Mouse (Mus musculus) left cerebral cortex, adult 2 months (tissue): Measurements from ENCODE around the gene Nxnl1. TPM values are rescaled to one million over a fixed set of nuclear protein-coding genes. Genes with fewer than 3 reads are reported as not detected.
A peak's percentile ranks its signal among the peaks of the same experiment; 100 is the strongest.
"Not testable (repeated sequence)": the region's sequence is repeated elsewhere in the genome, so short reads cannot be mapped to it uniquely, and the experiment has no call there.

Source experiments
- DNase-seq, 2 experiments: peaks; one replicate each; pipeline ENCODE4 v3.0.0; 2021 to 2022; ENCODE audit warnings: low spot score in 2 of 2, mixed read lengths in 1 of 2; ENCODE audit errors: extremely low spot score in 1 of 2
- H3K27ac ChIP-seq: fragments of 200-600 bp; 2 replicates; pipeline ENCODE4 v1.8.1; 2022
- H3K4me3 ChIP-seq: fragments of 200-600 bp; 2 replicates; pipeline ENCODE4 v1.8.1; 2022
- CTCF ChIP-seq: fragments of 200-600 bp; IDR thresholded peaks from 2 replicates; pipeline ENCODE4 v1.8.1; 2022; ENCODE audit warnings: antibody characterized with exemption, mild to moderate bottlenecking, moderate library complexity
- intact Hi-C: fragments of 180-260 bp; cut with DNase I; formaldehyde crosslinking; loops from one replicate; pipeline ENCODE4 v1.15.1; 2025
- total RNA-seq, 2 experiments: library from RNA; stranded (reverse); gene quantifications; 2 replicates each; pipeline ENCODE4 v1.2.3; 2021

Gene Nxnl1
- total RNA-seq, 2 experiments from 2014 or later, result 0.11 TPM; not detected in 1

GRCm38 (mm10) chr8:71525226-71526050, 41.0 kb downstream of the Nxnl1 start, which contains the start of gene Ccdc194:
Ccdc194 (minus strand) TSS chr8:71525711.
- Histone ChIP-seq H3K4me3 (no peak within 1 kb of the TSS), H3K27ac (no peak within 1 kb of the TSS)
- intact Hi-C loops, result no loop called here
- no peak for DNase-seq
- no peak for TF ChIP-seq CTCF

GRCm38 (mm10) chr8:71521634-71522033, 44.8 kb downstream of the Nxnl1 start:
- intact Hi-C loops, result loop anchor here (1.0 kb wide), 2 partner anchors 26 to 80 kb away; no protein-coding TSS in a partner anchor
- Histone ChIP-seq H3K4me3 (no peak overlapping the region), H3K27ac (no peak overlapping the region)
- TF ChIP-seq CTCF, result peak; percentile 95
- peak; percentile 87 to 91 for DNase-seq

GRCm38 (mm10) chr8:71519037-71519825, 47.2 kb downstream of the Nxnl1 start:
- DNase-seq, H3K4me3 ChIP-seq, H3K27ac ChIP-seq, intact Hi-C loops: not testable (repeated sequence)
- TF ChIP-seq CTCF, result peak; percentile 49

- DNase-seq, result no peak
- Histone ChIP-seq H3K27ac (no peak overlapping the region), H3K4me3 (no peak overlapping the region)
- intact Hi-C loops, result no loop called here
- TF ChIP-seq CTCF, result no peak
These were observed 49.6 kb downstream of the Nxnl1 start for GRCm38 (mm10) chr8:71516786-71517185.

- Histone ChIP-seq H3K4me3 (no peak overlapping the region), H3K27ac (no peak overlapping the region)
- TF ChIP-seq CTCF, result no peak; the same call in 1 of the 2 replicates
- no peak for DNase-seq
- intact Hi-C loops, result no loop called here
These were observed 51.4 kb downstream of the Nxnl1 start for GRCm38 (mm10) chr8:71515043-71515442.

GRCm38 (mm10) chr8:71513018-71513754, 53.2 kb downstream of the Nxnl1 start:
- Histone ChIP-seq H3K27ac (no peak overlapping the region), H3K4me3 (no peak overlapping the region)
- DNase-seq, result no peak
- intact Hi-C loops, result no loop called here
- peak; percentile 6 for TF ChIP-seq CTCF

- no peak for TF ChIP-seq CTCF
- Histone ChIP-seq H3K4me3 (no peak within 1 kb of the TSS), H3K27ac (no peak within 1 kb of the TSS)
- DNase-seq, result no peak
- intact Hi-C loops, result no loop called here
These were observed 54.8 kb downstream of the Nxnl1 start, which contains the start of gene Plvap for GRCm38 (mm10) chr8:71511644-71512043. Plvap (minus strand) TSS chr8:71511752.

Other genes starting within 250 kb of the Nxnl1 start
- 100 to 1,000 TPM; 110 to 113 TPM for gene Use1, start 199.8 kb downstream of the Nxnl1 start, total RNA-seq
- 10 to 100 TPM; 16.6 to 19.0 TPM for gene Ocel1, start 195.3 kb downstream of the Nxnl1 start, total RNA-seq
- 10 to 100 TPM; 41.7 to 44.8 TPM for gene Nr2f6, start 184.6 kb downstream of the Nxnl1 start, total RNA-seq
- gene Ushbp1, start 170.8 kb downstream of the Nxnl1 start, total RNA-seq, result 1 to 10 TPM; 4.6 to 4.7 TPM
- gene Babam1, start 169.7 kb downstream of the Nxnl1 start, total RNA-seq, result 100 to 1,000 TPM in 1 of 2 experiments, 10 to 100 TPM in 1; 97.3 to 107 TPM
- under 1 TPM; 0.35 to 0.36 TPM for gene Ankle1, start 160.6 kb downstream of the Nxnl1 start, total RNA-seq
- 100 to 1,000 TPM; 302 to 335 TPM for gene Abhd8, start 102.9 kb downstream of the Nxnl1 start, total RNA-seq
- gene Mrpl34, start 101.6 kb downstream of the Nxnl1 start, total RNA-seq, result 10 to 100 TPM; 49.2 to 57.1 TPM
- 10 to 100 TPM; 75.0 to 87.0 TPM for gene Dda1, start 97.4 kb downstream of the Nxnl1 start, total RNA-seq
- gene Ano8, start 80.6 kb downstream of the Nxnl1 start, total RNA-seq, result 10 to 100 TPM; 62.5 to 64.0 TPM
- gene Gtpbp3, start 78.5 kb downstream of the Nxnl1 start, total RNA-seq, result 10 to 100 TPM; 33.0 to 37.4 TPM
- 1 to 10 TPM; 8.5 to 9.1 TPM for gene Plvap, start 54.8 kb downstream of the Nxnl1 start, total RNA-seq
- gene Ccdc194, start 40.9 kb downstream of the Nxnl1 start, total RNA-seq, result not detected
- gene Bst2, start 29.1 kb downstream of the Nxnl1 start, total RNA-seq, result 1 to 10 TPM; 3.5 to 4.0 TPM
- 10 to 100 TPM; 37.2 to 37.6 TPM for gene Mvb12a, start 23.7 kb downstream of the Nxnl1 start, total RNA-seq
- gene Tmem221, start 7.7 kb downstream of the Nxnl1 start, total RNA-seq, result not detected
- gene Slc27a1, start 2.3 kb upstream of the Nxnl1 start, total RNA-seq, result 100 to 1,000 TPM; 108 to 109 TPM
- 10 to 100 TPM; 29.1 to 33.0 TPM for gene Pgls, start 25.6 kb upstream of the Nxnl1 start, total RNA-seq
- 1 to 10 TPM; 3.1 to 4.0 TPM for gene Fam129c, start 31.0 kb upstream of the Nxnl1 start, total RNA-seq
- gene Colgalt1, start 44.4 kb upstream of the Nxnl1 start, total RNA-seq, result 10 to 100 TPM; 47.2 to 50.9 TPM
- 100 to 1,000 TPM; 313 to 351 TPM for gene Unc13a, start 105.2 kb upstream of the Nxnl1 start, total RNA-seq
- 1 to 10 TPM; 5.5 to 5.8 TPM for gene Jak3, start 109.7 kb upstream of the Nxnl1 start, total RNA-seq
- 1 to 10 TPM; 1.2 to 4.7 TPM for gene Insl3, start 122.6 kb upstream of the Nxnl1 start, total RNA-seq
- under 1 TPM; 0.68 to 0.79 TPM for gene B3gnt3, start 135.2 kb upstream of the Nxnl1 start, total RNA-seq
- 100 to 1,000 TPM; 184 TPM for gene Fcho1, start 159.1 kb upstream of the Nxnl1 start, total RNA-seq